Mouse (Mus musculus) limb, embryonic 11.5 days (tissue): ENCODE data around the gene Klhl42. TPM values are rescaled to one million over a fixed set of nuclear protein-coding genes. Genes with fewer than 3 reads are reported as not detected.

ENCODE experiments used
- ATAC-seq: fragments of 200-750 bp; cut with Nextera tagmentation; 2 replicates; pipeline ENCODE4 v1.8.0; 2017; ENCODE audit warnings: low read depth; ENCODE audit not compliant: insufficient number of reproducible peaks, low FRiP score, low TSS enrichment
- DNase-seq: peaks from one replicate; pipeline ENCODE4 v3.0.0-alpha.2; 2015; ENCODE audit warnings: low spot score
- H3K27ac ChIP-seq: fragments of 300-500 bp; sonication (generic); replicated peaks from 2 replicates; pipeline ENCODE4 v1.5.1; 2014; ENCODE audit warnings: low read depth, mild to moderate bottlenecking, low read length
- H3K27me3 ChIP-seq: fragments of 300-500 bp; sonication (generic); 2 replicates; pipeline ENCODE4 v1.6.1; 2014; ENCODE audit warnings: mild to moderate bottlenecking, low read length, mixed read lengths; ENCODE audit not compliant: control insufficient read depth, insufficient read depth
- H3K36me3 ChIP-seq: fragments of 300-500 bp; sonication (generic); 2 replicates; pipeline ENCODE4 v1.6.1; 2014; ENCODE audit warnings: mild to moderate bottlenecking, low read length, moderate library complexity, mixed read lengths; ENCODE audit not compliant: control insufficient read depth, insufficient read depth
- H3K4me1 ChIP-seq: fragments of 300-500 bp; sonication (generic); 2 replicates; pipeline ENCODE4 v1.6.1; 2014; ENCODE audit warnings: low read length, mixed read lengths; ENCODE audit not compliant: control insufficient read depth, insufficient read depth
- H3K4me2 ChIP-seq: fragments of 300-500 bp; sonication (generic); 2 replicates; pipeline ENCODE4 v1.6.1; 2014; ENCODE audit warnings: low read depth, mild to moderate bottlenecking, moderate library complexity; ENCODE audit not compliant: severe bottlenecking
- H3K4me3 ChIP-seq: fragments of 300-500 bp; sonication (generic); 2 replicates; pipeline ENCODE4 v1.5.1; 2014; ENCODE audit warnings: low read depth, low read length
- H3K9ac ChIP-seq: fragments of 300-500 bp; sonication (generic); 2 replicates; pipeline ENCODE4 v1.6.1; 2014; ENCODE audit warnings: mild to moderate bottlenecking, low read length
- H3K9me3 ChIP-seq: fragments of 300-500 bp; sonication (generic); 2 replicates; pipeline ENCODE4 v1.6.1; 2016; ENCODE audit warnings: low read length; ENCODE audit not compliant: control insufficient read depth
- WGBS: fragments of 180-500 bp; shearing (Covaris S2); extraction: QIAGEN DNeasy Blood & Tissue Kit; methylation state at CpG from one replicate; pipeline ENCODE4 v1.1.7; 2014; 5-methylcytosine and 5-hydroxymethylcytosine counted together
- polyA plus RNA-seq: library from polyadenylated mRNA; unstranded; fragments of >200 nt; fragmentation: Nextera tagmentation; extraction: Ambion mirVana; gene quantifications from 2 replicates; pipeline ENCODE4 v1.2.1, GENCODE M21; 2014

Gene Klhl42
- polyA plus RNA-seq, 1 experiment from 2014 or later, result 10.2 TPM

GRCm38 (mm10) chr6:147094771-147095170 is 3.6 kb downstream of the Klhl42 start:
- H3K27me3 ChIP-seq, result no peaks in the 10 kb centered on the region
- 82% methylated on average over 7 of the region's 7 CpGs for WGBS
- no peak for DNase-seq
- H3K4me2 ChIP-seq, result no peak overlapping the region
- H3K27ac ChIP-seq, result no peak overlapping the region
- no peaks in the 10 kb centered on the region for H3K9me3 ChIP-seq
- H3K4me1 ChIP-seq, result peaks cover 7% of the 10 kb centered on the region; the same call in 1 of the 2 replicates
- H3K9ac ChIP-seq, result no peak overlapping the region
- no peaks in the 10 kb centered on the region for H3K36me3 ChIP-seq
- no peak overlapping the region for H3K4me3 ChIP-seq
- no peak for ATAC-seq

DNA sequence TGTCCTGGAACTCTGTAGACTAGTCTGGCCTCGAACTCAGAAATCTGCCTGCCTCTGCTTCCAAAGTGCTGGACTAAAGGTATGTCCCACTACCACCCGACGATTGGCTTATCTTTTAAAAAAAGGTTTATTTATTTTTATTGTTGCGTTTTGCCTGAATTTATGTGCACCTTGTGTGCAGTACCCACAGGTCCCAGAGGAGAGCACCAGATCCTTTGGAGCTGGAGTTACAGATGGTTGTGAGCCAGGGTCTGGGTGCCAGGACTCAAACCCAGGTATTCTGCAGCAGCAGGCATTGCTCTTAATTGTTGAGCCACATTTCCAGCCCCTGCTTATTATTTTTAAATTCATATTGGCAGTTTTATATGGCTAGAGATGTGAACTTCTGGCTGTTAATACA is 4.9 kb downstream of the Klhl42 start:
- Histone ChIP-seq H3K9ac (no peak overlapping the region), H3K36me3 (no peaks in the 10 kb centered on the region; the same call in 1 of the 2 replicates), H3K4me3 (no peak overlapping the region), H3K27ac (no peak overlapping the region), H3K27me3 (no peaks in the 10 kb centered on the region), H3K4me2 (no peak overlapping the region), H3K4me1 (peaks cover 7% of the 10 kb centered on the region; the same call in 1 of the 2 replicates), H3K9me3 (no peaks in the 10 kb centered on the region)
- ATAC-seq (no peak), DNase-seq (no peak)
- 91% methylated on average over 4 of the region's 4 CpGs for WGBS

DNA sequence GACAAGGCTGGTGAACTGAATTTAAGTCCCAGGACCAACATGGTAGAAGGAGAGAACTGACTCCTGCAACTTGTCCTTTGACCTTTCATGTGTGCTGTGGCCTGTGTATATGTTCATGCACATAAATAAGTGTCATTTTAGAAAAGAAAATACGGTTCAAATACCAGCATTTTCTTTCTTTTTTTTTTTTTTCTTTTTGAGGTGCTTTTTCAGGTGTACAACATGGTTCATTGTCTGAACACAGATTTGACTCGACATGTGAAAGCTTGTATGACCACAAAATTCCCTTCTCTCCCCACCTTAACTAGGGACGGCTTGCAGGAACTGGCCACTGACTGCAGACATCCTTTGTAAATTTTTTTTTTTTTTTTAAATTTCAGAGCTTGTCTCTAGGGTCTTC is 5.8 kb downstream of the Klhl42 start:
- no peaks in the 10 kb centered on the region for H3K27me3 ChIP-seq
- H3K9ac ChIP-seq, result no peak overlapping the region
- WGBS, result 82% methylated on average over 3 of the region's 3 CpGs
- H3K27ac ChIP-seq, result no peak overlapping the region
- H3K4me3 ChIP-seq, result no peak overlapping the region
- no peak overlapping the region for H3K4me2 ChIP-seq
- DNase-seq, result no peak
- H3K4me1 ChIP-seq, result peaks cover 7% of the 10 kb centered on the region; the same call in 1 of the 2 replicates
- ATAC-seq, result no peak
- H3K36me3 ChIP-seq, result no peaks in the 10 kb centered on the region; the same call in 1 of the 2 replicates
- no peaks in the 10 kb centered on the region for H3K9me3 ChIP-seq

DNA sequence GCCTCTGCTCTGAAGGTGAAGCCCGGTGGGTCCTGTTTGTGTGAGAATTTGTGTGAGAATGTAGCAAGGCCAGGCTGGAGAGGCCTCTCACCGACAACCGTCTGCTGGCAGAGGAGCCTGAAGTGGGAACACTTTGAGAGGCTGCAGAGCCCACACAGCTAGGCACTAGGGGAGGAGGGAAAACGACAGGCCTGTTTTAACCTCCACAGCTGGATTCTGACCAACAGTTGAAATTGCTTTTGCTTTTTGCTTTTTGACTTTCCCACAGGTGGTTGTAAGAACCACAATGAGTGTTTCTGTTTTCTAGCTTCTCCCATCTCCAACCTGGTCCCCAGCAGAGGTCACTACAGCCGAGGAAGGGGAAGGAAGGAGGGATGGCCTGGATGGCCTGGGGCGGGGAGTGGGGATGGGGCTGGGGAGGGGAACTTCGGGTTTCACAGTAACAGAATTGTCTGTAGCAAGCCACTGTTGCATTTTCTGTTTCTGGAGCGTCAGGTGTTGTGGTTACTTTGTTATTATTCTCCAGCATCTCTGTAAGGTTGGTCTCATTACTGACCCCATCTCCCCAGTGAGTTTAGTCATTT is 6.3 kb downstream of the Klhl42 start:
- DNase-seq, result no peak
- Histone ChIP-seq H3K36me3 (no peaks in the 10 kb centered on the region; the same call in 1 of the 2 replicates), H3K4me1 (peaks cover 3% of the 10 kb centered on the region; the same call in 1 of the 2 replicates), H3K4me3 (no peak overlapping the region), H3K4me2 (no peak overlapping the region), H3K27ac (no peak overlapping the region), H3K9ac (no peak overlapping the region), H3K27me3 (no peaks in the 10 kb centered on the region), H3K9me3 (no peaks in the 10 kb centered on the region)
- ATAC-seq, result no peak
- 53% methylated on average over 8 of the region's 8 CpGs for WGBS

- no peak overlapping the region for H3K9ac ChIP-seq
- no peak overlapping the region for H3K27ac ChIP-seq
- peaks cover 2% of the 10 kb centered on the region; the same call in 1 of the 2 replicates for H3K36me3 ChIP-seq
- no peaks in the 10 kb centered on the region for H3K4me1 ChIP-seq
- no peak for DNase-seq
- H3K4me3 ChIP-seq, result no peak overlapping the region
- 85% methylated on average over 19 of the region's 19 CpGs for WGBS
- ATAC-seq, result no peak
- no peak overlapping the region for H3K4me2 ChIP-seq
- H3K27me3 ChIP-seq, result no peaks in the 10 kb centered on the region
- no peaks in the 10 kb centered on the region for H3K9me3 ChIP-seq
These were observed 8.5 kb downstream of the Klhl42 start for GRCm38 (mm10) chr6:147099458-147100277.

- Histone ChIP-seq H3K36me3 (peaks cover 2% of the 10 kb centered on the region; the same call in 1 of the 2 replicates), H3K9me3 (no peaks in the 10 kb centered on the region), H3K9ac (no peak overlapping the region), H3K4me1 (no peaks in the 10 kb centered on the region), H3K4me3 (no peak overlapping the region), H3K27me3 (no peaks in the 10 kb centered on the region), H3K4me2 (no peak overlapping the region), H3K27ac (no peak overlapping the region)
- no peak for DNase-seq
- WGBS, result 84% methylated on average over 3 of the region's 3 CpGs
- no peak for ATAC-seq
These were observed 11.1 kb downstream of the Klhl42 start for GRCm38 (mm10) chr6:147102293-147102692.

DNA sequence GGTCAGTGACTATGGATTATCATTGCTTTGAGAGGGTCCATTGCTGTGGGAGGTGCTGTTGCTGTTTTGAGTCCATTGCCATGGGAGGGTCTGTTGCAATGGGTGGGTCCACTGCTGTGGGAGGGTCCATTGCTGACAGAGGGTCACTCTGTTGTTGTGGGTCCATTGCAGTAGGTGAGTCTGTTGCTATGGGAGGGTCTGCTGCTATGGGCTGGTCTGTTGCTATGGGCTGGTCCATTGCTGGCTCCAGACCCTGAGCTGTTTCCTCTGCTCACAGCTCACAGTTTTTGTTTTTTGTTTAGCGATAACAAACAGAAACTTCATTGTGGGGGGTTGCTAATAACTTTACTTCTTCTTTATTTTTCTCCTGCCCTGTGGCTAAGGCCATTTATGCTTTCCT is 14.3 kb downstream of the Klhl42 start:
- Histone ChIP-seq H3K27ac (no peak overlapping the region), H3K4me1 (no peaks in the 10 kb centered on the region), H3K36me3 (peaks cover 2% of the 10 kb centered on the region; the same call in 1 of the 2 replicates), H3K27me3 (no peaks in the 10 kb centered on the region), H3K9me3 (no peaks in the 10 kb centered on the region), H3K9ac (no peak overlapping the region), H3K4me3 (no peak overlapping the region), H3K4me2 (no peak overlapping the region)
- DNase-seq (no peak), ATAC-seq (no peak)
- 100% methylated on average over 1 of the region's 1 CpGs for WGBS

GRCm38 (mm10) chr6:147106716-147107115 is 15.5 kb downstream of the Klhl42 start:
- Histone ChIP-seq H3K4me2 (no peak overlapping the region), H3K9ac (no peak overlapping the region), H3K4me1 (no peaks in the 10 kb centered on the region), H3K4me3 (no peak overlapping the region), H3K27ac (no peak overlapping the region), H3K27me3 (no peaks in the 10 kb centered on the region), H3K9me3 (no peaks in the 10 kb centered on the region), H3K36me3 (peaks cover 4% of the 10 kb centered on the region; the same call in 1 of the 2 replicates)
- WGBS, result 90% methylated on average over 6 of the region's 6 CpGs
- no peak for DNase-seq
- no peak for ATAC-seq
